In the genomic region with DNA sequence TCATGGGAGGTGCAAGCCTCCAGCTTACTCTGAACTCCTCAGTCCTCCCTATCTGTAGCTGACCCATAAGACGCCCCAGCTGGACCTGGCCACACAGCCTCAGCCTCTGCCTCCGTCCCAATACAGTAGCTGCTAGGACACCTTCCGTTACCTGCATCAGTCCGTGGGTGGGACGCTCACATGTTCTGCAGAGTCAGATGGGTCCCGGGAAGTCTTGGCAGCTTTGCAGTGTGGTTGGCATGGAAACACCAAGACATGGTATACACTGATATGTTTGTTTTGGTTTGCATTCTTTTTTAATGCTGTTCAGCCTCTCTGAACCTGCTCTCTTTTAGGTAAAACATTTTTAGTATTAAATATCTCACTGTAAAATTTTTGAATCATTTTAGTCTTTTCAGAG, we compare ENCODE assay signal across 27 mouse cellular contexts. TPM values are rescaled to one million over a fixed set of nuclear protein-coding genes. Genes with fewer than 3 reads are reported as not detected.
DNase-seq lines count a peak whose midpoint lies in the region; ATAC-seq and TF ChIP-seq lines count a peak whose summit lies in the region.
"Had no signal": no experiment of that assay in that cellular context is flagged by ENCODE, and none has a peak within 500 bp of the region (broad histone marks: within the 10 kb centered on the region; RNA-seq: fewer than 3 reads in every experiment).

No protein-coding gene starts in this region.

- no peak for ATAC-seq in midbrain, embryonic 13.5 days
- ATAC-seq: activated CD4-positive, CD25-positive, alpha-beta regulatory T cell, adult 4 months; forebrain, embryonic 16.5 days; Patski had no signal

- peaks cover 58% of the 10 kb centered on the region for H3K36me3 ChIP-seq in midbrain, embryonic 13.5 days

- no peak overlapping the region for H3K4me3 ChIP-seq in left cerebral cortex, adult 2 months
- H3K4me3 ChIP-seq in midbrain, embryonic 13.5 days (replicated peaks): no peak overlapping the region
- H3K4me3 ChIP-seq: embryonic facial prominence, embryonic 15.5 days; erythroblast, embryonic 14.5 days; forebrain, embryonic 10.5 days; heart, embryonic 10.5 days; heart, embryonic 15.5 days had no signal

- H3K4me1 ChIP-seq in midbrain, embryonic 13.5 days (replicated peaks): no peaks in the 10 kb centered on the region
- H3K4me1 ChIP-seq: embryonic facial prominence, embryonic 15.5 days; forebrain, embryonic 10.5 days; heart, embryonic 10.5 days; heart, embryonic 15.5 days had no signal

- 93% methylated on average over 6 of the region's 6 CpGs for WGBS in midbrain, embryonic 13.5 days

- DNase-seq in layer of hippocampus, adult 11-12 months (ENCODE audit: low spot score): peak; percentile 66
- no peak for DNase-seq in layer of hippocampus, postnatal 10 days (ENCODE audit: low spot score in 2 of 2)
- DNase-seq in left cerebral cortex, adult 2 months (ENCODE audit: extremely low spot score in 1 of 2, low spot score in 2 of 2): peak in 1 of 2 experiments; percentile 43
- no peak for DNase-seq in left cerebral cortex, postnatal 36 days (ENCODE audit: low spot score in 2 of 2)
- peak; percentile 75 to 80 for DNase-seq in right cerebral cortex, postnatal 10 days (ENCODE audit: low spot score in 2 of 2)
- DNase-seq in right cerebral cortex, postnatal 14 days: no peak
- DNase-seq: adrenal gland, adult 2 months; adrenal gland, postnatal 25 days; cerebellum, adult 11 months; cerebellum, adult 8-10 months; embryo, embryonic 11 days; gastrocnemius, postnatal 10 days; heart, adult 18-20 months; heart, postnatal 14 days had no signal

- no peak overlapping the region for H3K4me2 ChIP-seq in midbrain, embryonic 13.5 days (replicated peaks)
- H3K4me2 ChIP-seq: embryonic facial prominence, embryonic 15.5 days; heart, embryonic 15.5 days; hindbrain, embryonic 14.5 days had no signal

- H3K27me3 ChIP-seq in midbrain, embryonic 13.5 days: no peaks in the 10 kb centered on the region
- H3K27me3 ChIP-seq: CH12.LX; embryonic facial prominence, embryonic 15.5 days; heart, embryonic 15.5 days; Patski had no signal

- intact Hi-C loops in left cerebral cortex, adult 2 months (cut with DNase I): no loop called here
- intact Hi-C loops in left cerebral cortex, postnatal 36 days (cut with DNase I): no loop called here

- H3K27ac ChIP-seq in left cerebral cortex, adult 2 months: peak overlapping the region; percentile 30
- no peak overlapping the region for H3K27ac ChIP-seq in midbrain, embryonic 13.5 days
- H3K27ac ChIP-seq: embryonic facial prominence, embryonic 15.5 days; forebrain, embryonic 10.5 days; heart, embryonic 10.5 days; heart, embryonic 15.5 days; hindbrain, embryonic 14.5 days had no signal

- H3K9ac ChIP-seq in midbrain, embryonic 13.5 days (replicated peaks): no peak overlapping the region
- H3K9ac ChIP-seq: embryonic facial prominence, embryonic 15.5 days; heart, embryonic 15.5 days; hindbrain, embryonic 14.5 days had no signal

- no peak for TF ChIP-seq CTCF in left cerebral cortex, adult 2 months (IDR thresholded peaks at IDR 0.05)

- H3K9me3 ChIP-seq in midbrain, embryonic 13.5 days: no peaks in the 10 kb centered on the region; the same call in 1 of the 2 replicates
- H3K9me3 ChIP-seq: embryonic facial prominence, embryonic 15.5 days; heart, embryonic 10.5 days; heart, embryonic 15.5 days had no signal

RNA-seq across cellular contexts. Expression of a gene that starts 23.7 kb away (rescaled TPM):
- total RNA-seq in layer of hippocampus, postnatal 10 days (2021): 10 to 100 TPM; 49.0 to 49.8 TPM
- total RNA-seq in left cerebral cortex, adult 2 months (2021): 10 to 100 TPM; 65.9 to 75.4 TPM
- total RNA-seq in left cerebral cortex, postnatal 36 days (2021): 10 to 100 TPM; 70.7 to 82.7 TPM
- 4.0 and 5.1 TPM in 2 replicates for polyA plus RNA-seq in midbrain, embryonic 13.5 days (2015; fragmentation: Nextera tagmentation; extraction: Ambion mirVana)

RNA-seq across cellular contexts. Expression of a gene that starts 30.6 kb away (rescaled TPM):
- 10 to 100 TPM; 49.2 to 52.3 TPM for total RNA-seq in layer of hippocampus, postnatal 10 days (2021)
- total RNA-seq in left cerebral cortex, adult 2 months (2021): 10 to 100 TPM; 39.8 to 48.9 TPM
- 10 to 100 TPM; 41.0 to 45.8 TPM for total RNA-seq in left cerebral cortex, postnatal 36 days (2021)
- 64.0 and 65.7 TPM in 2 replicates for polyA plus RNA-seq in midbrain, embryonic 13.5 days (2015; fragmentation: Nextera tagmentation; extraction: Ambion mirVana)
- total RNA-seq: CH12.LX had no signal

RNA-seq across cellular contexts. Expression of a gene that starts 58.2 kb away (rescaled TPM):
- total RNA-seq in layer of hippocampus, postnatal 10 days (2021): 1 to 10 TPM; 5.9 to 6.0 TPM
- 10 to 100 TPM; 11.1 to 12.2 TPM for total RNA-seq in left cerebral cortex, adult 2 months (2021)
- 10 to 100 TPM in 1 of 2 experiments, 1 to 10 TPM in 1; 9.7 to 13.4 TPM for total RNA-seq in left cerebral cortex, postnatal 36 days (2021)
- polyA plus RNA-seq in midbrain, embryonic 13.5 days (2015; fragmentation: Nextera tagmentation; extraction: Ambion mirVana): 2.3 and 3.1 TPM in 2 replicates
- total RNA-seq: adrenal gland, postnatal 25 days; CH12.LX; common myeloid progenitor, adult 5-6 weeks; hematopoietic stem cell, adult 5-6 weeks had no signal

Comparison
In these comparisons a context has a peak if more than half of its experiments do, and no peak if none do; other contexts are left out.
1. DNase-seq: peak in layer of hippocampus, adult 11-12 months (single experiment) and right cerebral cortex, postnatal 10 days (2 of 2); none in layer of hippocampus, postnatal 10 days (0 of 2), left cerebral cortex, postnatal 36 days (0 of 2) and right cerebral cortex, postnatal 14 days (single experiment).